Mouse (Mus musculus) heart, embryonic 10.5 days (tissue): ENCODE data around the gene Smarcd2. TPM values are rescaled to one million over a fixed set of nuclear protein-coding genes. Genes with fewer than 3 reads are reported as not detected.
"Not testable (repeated sequence)": the region's sequence is repeated elsewhere in the genome, so short reads cannot be mapped to it uniquely, and the experiment has no call there.

Experiments used
- DNase-seq: peaks from one replicate; pipeline ENCODE4 v3.0.0-alpha.2; 2017; ENCODE audit warnings: low spot score
- H3K27ac ChIP-seq: fragments of 300-500 bp; sonication (generic); 2 replicates; pipeline ENCODE4 v1.5.1; 2016; ENCODE audit warnings: mild to moderate bottlenecking
- H3K27me3 ChIP-seq: fragments of 300-500 bp; sonication (generic); 2 replicates; pipeline ENCODE4 v1.6.1; 2016; ENCODE audit warnings: mild to moderate bottlenecking; ENCODE audit not compliant: poor library complexity, insufficient read depth, severe bottlenecking
- H3K36me3 ChIP-seq: fragments of 300-500 bp; sonication (generic); 2 replicates; pipeline ENCODE4 v1.6.1; 2016; ENCODE audit warnings: mild to moderate bottlenecking, moderate library complexity
- H3K4me1 ChIP-seq: fragments of 300-500 bp; sonication (generic); 2 replicates; pipeline ENCODE4 v1.6.1; 2016; ENCODE audit warnings: mild to moderate bottlenecking
- H3K4me3 ChIP-seq: fragments of 300-500 bp; sonication (generic); 2 replicates; pipeline ENCODE4 v1.5.1; 2016; ENCODE audit warnings: mild to moderate bottlenecking, moderate library complexity
- H3K9me3 ChIP-seq: fragments of 300-500 bp; sonication (generic); 2 replicates; pipeline ENCODE4 v1.6.1; 2016; ENCODE audit warnings: mild to moderate bottlenecking, moderate library complexity
- WGBS: fragments of 180-500 bp; shearing (Covaris S2); methylation state at CpG from one replicate; pipeline ENCODE4 v1.1.7; 2016; 5-methylcytosine and 5-hydroxymethylcytosine counted together
- polyA plus RNA-seq: library from polyadenylated mRNA; unstranded; fragments of >200 nt; fragmentation: Nextera tagmentation; extraction: Ambion mirVana; gene quantifications from 2 replicates; pipeline ENCODE4 v1.2.1, GENCODE M21; 2016

Smarcd2 gene
- polyA plus RNA-seq, 1 experiment from 2014 or later = 36.2 TPM

DNA sequence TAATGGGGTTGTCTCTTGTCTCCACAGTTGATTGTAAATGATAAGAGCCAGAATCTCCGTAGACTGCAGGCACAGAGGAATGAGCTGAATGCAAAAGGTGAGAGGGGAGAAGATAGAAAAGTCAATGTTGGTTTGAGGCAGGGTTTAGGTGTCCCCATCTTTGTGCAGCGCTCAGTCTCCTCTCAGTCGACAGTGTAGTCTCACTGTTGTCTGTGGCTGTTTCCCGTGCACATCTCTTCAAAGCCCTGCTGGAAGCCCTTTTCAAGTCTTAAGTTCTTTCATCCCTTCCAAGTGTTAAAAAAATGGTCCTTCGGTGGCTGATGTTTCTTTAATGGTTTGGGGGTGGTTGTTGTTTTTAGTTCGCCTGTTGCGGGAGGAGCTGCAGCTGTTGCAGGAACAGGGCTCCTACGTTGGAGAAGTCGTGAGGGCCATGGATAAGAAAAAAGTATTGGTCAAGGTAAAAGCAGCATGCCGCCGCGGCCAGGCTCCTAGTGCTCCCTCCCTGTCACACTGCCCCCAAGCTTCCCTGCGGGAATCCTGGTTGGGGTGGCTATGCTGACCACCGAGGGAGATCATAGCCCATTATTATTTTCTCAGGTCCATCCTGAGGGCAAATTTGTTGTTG is 11.8 kb downstream of the Smarcd2 start:
- H3K36me3 ChIP-seq = peaks cover 83% of the 10 kb centered on the region
- peaks cover 10% of the 10 kb centered on the region; the same call in 1 of the 2 replicates for H3K4me1 ChIP-seq
- H3K27ac ChIP-seq = no peak overlapping the region
- H3K27me3 ChIP-seq = no peaks in the 10 kb centered on the region
- no peak overlapping the region for H3K4me3 ChIP-seq
- no peaks in the 10 kb centered on the region for H3K9me3 ChIP-seq
- DNase-seq = no peak
- WGBS = 75% methylated on average over 14 of the region's 14 CpGs

DNA sequence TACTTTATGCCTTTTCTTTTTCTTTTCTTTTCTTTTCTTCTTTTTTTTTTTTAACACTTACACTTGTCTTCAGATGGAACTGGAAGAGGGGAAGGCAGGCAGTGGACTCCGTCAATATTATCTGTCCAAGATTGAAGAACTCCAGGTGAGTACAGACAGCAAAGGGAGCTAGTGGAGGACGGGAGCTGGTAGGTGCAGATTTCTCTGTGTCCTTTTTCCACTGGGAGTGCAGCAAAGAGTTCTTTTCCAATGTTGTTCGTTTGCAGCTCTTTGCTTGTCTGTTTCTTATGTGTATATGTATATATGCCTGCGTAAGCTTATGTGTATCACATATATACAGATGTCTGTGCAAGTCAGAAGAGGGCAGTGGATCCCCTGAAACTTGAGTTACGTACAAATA is 16.0 kb downstream of the Smarcd2 start:
- DNase-seq = no peak
- WGBS = 59% methylated on average over 5 of the region's 5 CpGs
- peaks cover 68% of the 10 kb centered on the region for H3K36me3 ChIP-seq
- H3K4me1 ChIP-seq = peaks cover 19% of the 10 kb centered on the region
- H3K9me3 ChIP-seq = no peaks in the 10 kb centered on the region
- peak overlapping the region; percentile 95 for H3K27ac ChIP-seq
- peak overlapping the region; percentile 83 for H3K4me3 ChIP-seq
- H3K27me3 ChIP-seq = no peaks in the 10 kb centered on the region

DNA sequence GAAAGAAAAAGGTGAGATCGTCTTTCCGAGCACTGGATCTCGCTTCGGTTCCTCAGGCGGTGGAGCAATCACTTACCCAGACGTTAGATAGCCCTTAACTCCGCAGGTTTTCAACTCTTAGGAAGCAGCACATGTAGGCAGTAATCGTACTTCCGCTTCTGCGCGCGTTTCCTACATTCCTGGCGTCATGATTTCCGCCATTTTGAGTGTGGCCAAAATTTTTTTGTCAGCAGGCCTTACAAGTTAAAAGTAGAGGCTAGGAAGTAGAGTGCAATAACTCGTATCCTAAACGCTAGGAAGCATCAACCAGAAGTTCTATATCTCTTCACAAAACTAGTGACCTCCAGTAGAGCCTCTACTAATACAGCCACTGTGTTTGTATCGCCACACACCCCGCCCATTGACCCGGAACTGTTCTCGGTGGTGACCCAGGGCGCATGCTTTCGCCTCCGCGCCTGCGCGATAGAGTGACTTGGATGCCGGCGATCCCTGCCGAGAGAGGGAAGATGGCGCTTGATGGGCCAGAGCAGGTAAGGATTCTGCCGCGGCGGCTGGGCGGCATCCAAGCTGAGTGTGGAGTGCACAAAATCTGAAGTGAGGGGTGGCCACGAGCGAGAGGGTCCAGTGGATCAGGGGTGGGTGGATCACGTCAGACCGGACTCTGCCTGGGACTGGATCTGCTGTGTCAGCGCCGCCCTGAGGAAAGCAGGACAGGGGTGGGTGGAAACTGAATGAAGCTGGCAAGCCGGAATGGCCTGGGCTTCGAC is 16.9 kb downstream of the Smarcd2 start, which contains the start of the genes Ftsj3 and Psmc5:
Ftsj3 (minus strand) TSS at position 395 of the 767 bp plus-strand sequence.
Psmc5 (plus strand) TSS at position 470 of the 767 bp plus-strand sequence.
- peak; percentile 98 for DNase-seq
- Histone ChIP-seq H3K27me3 (no peaks in the 10 kb centered on the region), H3K27ac (peak within 1 kb of the TSS; percentile 95), H3K9me3 (no peaks in the 10 kb centered on the region), H3K4me3 (peak within 1 kb of the TSS; percentile 83), H3K36me3 (peaks cover 68% of the 10 kb centered on the region), H3K4me1 (peaks cover 19% of the 10 kb centered on the region)
- WGBS = under 1% methylated on average over 42 of the region's 42 CpGs

DNA sequence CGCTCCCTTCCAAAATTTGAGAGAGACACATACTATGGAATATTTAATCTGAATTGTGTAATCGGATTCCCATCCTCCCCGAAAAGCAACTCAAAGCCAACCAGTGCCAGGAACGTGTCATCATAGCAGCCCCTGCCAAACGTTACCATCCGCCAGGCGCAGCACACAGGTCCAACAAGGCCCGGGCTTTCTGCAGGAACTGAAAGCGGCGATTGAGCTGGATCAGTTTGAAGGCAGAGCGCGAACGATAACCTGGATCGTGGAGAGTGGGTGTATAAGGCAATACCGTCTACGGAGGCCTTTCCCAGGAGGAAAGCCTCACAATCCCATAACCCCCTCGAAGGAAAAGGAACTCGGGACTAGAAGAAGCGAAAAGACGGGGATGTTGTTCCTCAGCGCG is 17.6 kb downstream of the Smarcd2 start:
- WGBS = 4% methylated on average over 22 of the region's 22 CpGs
- Histone ChIP-seq H3K4me3 (peak overlapping the region; percentile 83), H3K36me3 (peaks cover 70% of the 10 kb centered on the region), H3K27ac (peak overlapping the region; percentile 95), H3K9me3 (no peaks in the 10 kb centered on the region), H3K4me1 (peaks cover 19% of the 10 kb centered on the region), H3K27me3 (no peaks in the 10 kb centered on the region)
- DNase-seq = peak; percentile 77

DNA sequence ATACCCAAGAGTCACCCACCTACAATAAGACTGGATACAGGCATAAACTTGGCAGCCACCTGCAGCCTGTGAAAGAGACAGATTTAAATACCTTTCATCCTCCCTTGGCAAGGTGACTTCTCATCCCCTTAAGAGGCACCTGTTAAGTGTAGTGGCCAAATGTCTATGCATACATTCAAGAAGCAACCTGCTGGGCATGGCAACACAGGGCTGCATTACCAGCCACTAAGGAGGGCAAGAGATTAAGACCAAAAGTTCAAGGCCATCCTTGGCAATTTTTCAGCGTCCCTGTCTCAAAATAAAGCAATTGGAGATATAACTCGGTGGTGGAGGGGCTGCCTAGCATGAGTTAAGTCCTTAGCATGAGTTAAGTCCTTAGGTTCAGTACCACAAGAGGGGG is 18.0 kb downstream of the Smarcd2 start:
- no peaks in the 10 kb centered on the region for H3K27me3 ChIP-seq
- H3K36me3 ChIP-seq = peaks cover 73% of the 10 kb centered on the region
- peak overlapping the region; percentile 95 for H3K27ac ChIP-seq
- peak overlapping the region; percentile 83 for H3K4me3 ChIP-seq
- H3K4me1 ChIP-seq = peaks cover 19% of the 10 kb centered on the region
- WGBS = 14% methylated on average over 2 of the region's 2 CpGs
- H3K9me3 ChIP-seq = no peaks in the 10 kb centered on the region
- no peak for DNase-seq

DNA sequence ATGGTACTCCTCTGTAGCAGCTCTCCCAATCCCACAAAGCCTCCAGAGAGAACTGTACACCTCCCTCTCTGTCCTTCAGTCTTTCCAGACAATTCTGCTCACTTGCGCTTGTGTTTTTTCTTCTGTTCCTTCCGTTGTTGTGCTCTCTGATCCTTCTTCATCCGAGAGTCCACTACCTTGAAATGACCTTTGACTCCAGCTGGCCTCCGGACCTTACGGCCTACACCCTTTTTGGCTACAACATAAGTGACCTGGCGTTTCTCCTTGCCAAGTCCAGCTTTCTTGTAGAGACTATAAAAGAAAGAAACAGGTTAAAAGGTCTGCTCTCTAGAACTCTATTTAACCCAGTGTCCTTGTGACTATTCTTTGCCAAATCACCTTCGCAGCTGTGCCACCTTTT is 23.4 kb downstream of the Smarcd2 start:
- WGBS = 87% methylated on average over 7 of the region's 7 CpGs
- no peak for DNase-seq
- H3K9me3 ChIP-seq = peaks cover 6% of the 10 kb centered on the region; the same call in 1 of the 2 replicates

DNA sequence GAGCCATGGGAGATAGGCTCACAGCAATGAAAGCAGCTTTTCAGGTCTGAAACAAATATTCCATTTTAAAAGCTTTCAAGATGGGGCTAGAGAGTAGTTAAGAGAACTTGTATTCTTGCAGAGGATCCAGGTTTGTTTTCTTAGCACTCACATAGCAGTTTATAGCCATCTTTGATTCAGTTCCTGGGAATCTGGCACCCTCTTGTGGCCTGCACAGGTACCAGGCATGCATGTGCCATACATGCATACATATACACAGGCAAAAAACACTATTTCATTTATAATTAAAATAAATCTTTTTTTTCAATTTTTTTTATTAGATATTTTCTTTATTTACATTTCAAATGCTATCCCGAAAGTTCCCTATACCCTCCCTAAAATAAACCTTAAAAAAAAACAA is 25.9 kb downstream of the Smarcd2 start:
- no peak overlapping the region for H3K4me3 ChIP-seq
- 93% methylated on average over 1 of the region's 1 CpGs for WGBS
- DNase-seq = no peak
- H3K4me1 ChIP-seq = no peaks in the 10 kb centered on the region
- H3K27me3 ChIP-seq = no peaks in the 10 kb centered on the region
- peaks cover 6% of the 10 kb centered on the region; the same call in 1 of the 2 replicates for H3K9me3 ChIP-seq
- H3K27ac ChIP-seq = no peak overlapping the region
- peaks cover 100% of the 10 kb centered on the region for H3K36me3 ChIP-seq

More for the DNA sequence above, 23.4 kb downstream of the Smarcd2 start:
- H3K4me3 ChIP-seq = no peak overlapping the region
- H3K36me3 ChIP-seq = peaks cover 100% of the 10 kb centered on the region
- no peaks in the 10 kb centered on the region for H3K27me3 ChIP-seq
- no peak overlapping the region for H3K27ac ChIP-seq
- H3K4me1 ChIP-seq = 0 out of 2 replicates have a peak, but pooled peaks cover under 1% of the 10 kb centered on the region

DNA sequence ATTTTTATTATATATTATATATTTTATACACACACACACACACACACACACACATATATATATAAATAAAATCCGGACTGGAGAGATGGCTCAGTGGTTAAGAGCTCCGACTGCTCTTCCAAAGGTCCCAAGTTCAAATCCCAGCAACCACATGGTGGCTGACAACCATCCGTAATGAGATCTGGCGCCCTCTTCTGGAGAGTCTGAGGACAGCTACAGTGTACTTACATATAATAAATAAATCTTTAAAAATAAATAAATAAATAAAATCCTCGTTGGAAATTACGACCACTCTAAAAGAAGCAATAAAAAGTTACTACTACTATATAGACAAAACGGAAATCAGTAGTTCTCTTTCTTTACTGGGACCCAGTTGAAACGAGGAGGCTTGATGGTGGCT is 38.8 kb downstream of the Smarcd2 start:
- H3K27ac ChIP-seq, H3K4me1 ChIP-seq, H3K27me3 ChIP-seq, H3K9me3 ChIP-seq, H3K4me3 ChIP-seq, DNase-seq: not testable (repeated sequence)
- WGBS = 84% methylated on average over 8 of the region's 8 CpGs
- peaks cover 95% of the 10 kb centered on the region for H3K36me3 ChIP-seq

DNA sequence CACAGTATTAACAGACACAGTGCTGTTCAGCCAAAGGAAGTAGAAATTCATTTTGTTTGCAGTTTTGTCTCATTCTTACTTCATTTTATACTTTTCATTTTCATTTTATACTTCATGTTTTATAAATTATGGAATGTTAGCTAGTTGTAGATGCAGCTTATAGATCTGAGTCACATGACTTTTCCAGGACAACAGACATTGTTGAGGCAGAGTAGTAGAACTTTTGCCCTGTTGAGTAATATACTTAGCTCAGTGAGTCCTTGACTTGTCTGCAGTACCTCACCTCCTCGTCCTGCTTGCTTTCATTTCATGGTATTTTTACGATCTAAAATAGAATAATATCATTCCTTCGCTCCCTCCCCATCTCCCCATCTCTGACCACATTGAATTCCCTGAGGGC is 52.2 kb downstream of the Smarcd2 start:
- no peaks in the 10 kb centered on the region for H3K27me3 ChIP-seq
- DNase-seq = no peak
- H3K9me3 ChIP-seq = no peaks in the 10 kb centered on the region
- H3K4me1 ChIP-seq = peaks cover 10% of the 10 kb centered on the region
- H3K27ac ChIP-seq = no peak overlapping the region
- H3K36me3 ChIP-seq = peaks cover 19% of the 10 kb centered on the region
- H3K4me3 ChIP-seq = no peak overlapping the region
- 90% methylated on average over 3 of the region's 3 CpGs for WGBS

DNA sequence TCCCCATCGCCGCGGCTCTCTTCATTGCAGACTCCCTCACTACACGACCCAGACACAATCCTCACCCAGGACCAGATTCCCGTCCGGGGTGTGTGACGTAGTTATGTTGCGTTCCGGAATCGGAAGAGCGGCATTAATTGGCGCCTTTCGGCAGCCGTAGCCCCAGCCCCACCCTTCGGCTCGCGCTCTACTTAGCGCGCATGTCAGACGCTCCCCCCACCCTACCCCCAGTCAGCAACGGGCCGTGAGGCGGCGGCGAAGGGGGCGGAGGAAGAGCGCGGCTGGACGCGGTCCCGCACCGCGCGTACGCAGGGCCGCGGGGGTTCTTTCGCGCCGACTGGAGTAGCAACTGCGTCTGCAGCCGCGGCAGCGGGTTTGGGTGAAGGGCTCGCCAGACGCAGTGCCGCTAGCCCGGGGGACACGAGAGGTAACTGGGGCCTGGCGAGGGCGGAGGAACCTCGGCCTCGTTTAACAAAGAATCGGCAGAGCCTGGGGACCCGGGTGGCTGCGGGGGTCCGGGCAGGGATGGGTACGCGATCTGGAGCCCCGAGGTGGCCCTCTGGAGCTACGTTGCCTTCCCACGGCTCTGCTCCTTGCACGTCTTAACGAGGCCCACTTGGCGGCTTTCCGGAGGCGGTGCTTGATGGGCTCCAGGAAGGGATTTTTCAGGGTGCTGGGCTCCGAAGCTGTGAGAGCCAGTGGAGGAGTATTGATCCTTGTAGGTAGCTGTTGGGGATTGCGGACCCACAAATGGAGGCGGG is 55.9 kb downstream of the Smarcd2 start, which contains the start of gene Ddx42:
Ddx42 (plus strand) TSS at position 197 of the 761 bp plus-strand sequence.
- peaks cover 21% of the 10 kb centered on the region for H3K4me1 ChIP-seq
- H3K36me3 ChIP-seq = peaks cover 13% of the 10 kb centered on the region
- H3K27me3 ChIP-seq = no peaks in the 10 kb centered on the region
- H3K4me3 ChIP-seq = peak within 1 kb of the TSS; percentile 93
- under 1% methylated on average over 70 of the region's 70 CpGs for WGBS
- H3K9me3 ChIP-seq = no peaks in the 10 kb centered on the region
- H3K27ac ChIP-seq = peak within 1 kb of the TSS; percentile 97
- peak; percentile 96 for DNase-seq

DNA sequence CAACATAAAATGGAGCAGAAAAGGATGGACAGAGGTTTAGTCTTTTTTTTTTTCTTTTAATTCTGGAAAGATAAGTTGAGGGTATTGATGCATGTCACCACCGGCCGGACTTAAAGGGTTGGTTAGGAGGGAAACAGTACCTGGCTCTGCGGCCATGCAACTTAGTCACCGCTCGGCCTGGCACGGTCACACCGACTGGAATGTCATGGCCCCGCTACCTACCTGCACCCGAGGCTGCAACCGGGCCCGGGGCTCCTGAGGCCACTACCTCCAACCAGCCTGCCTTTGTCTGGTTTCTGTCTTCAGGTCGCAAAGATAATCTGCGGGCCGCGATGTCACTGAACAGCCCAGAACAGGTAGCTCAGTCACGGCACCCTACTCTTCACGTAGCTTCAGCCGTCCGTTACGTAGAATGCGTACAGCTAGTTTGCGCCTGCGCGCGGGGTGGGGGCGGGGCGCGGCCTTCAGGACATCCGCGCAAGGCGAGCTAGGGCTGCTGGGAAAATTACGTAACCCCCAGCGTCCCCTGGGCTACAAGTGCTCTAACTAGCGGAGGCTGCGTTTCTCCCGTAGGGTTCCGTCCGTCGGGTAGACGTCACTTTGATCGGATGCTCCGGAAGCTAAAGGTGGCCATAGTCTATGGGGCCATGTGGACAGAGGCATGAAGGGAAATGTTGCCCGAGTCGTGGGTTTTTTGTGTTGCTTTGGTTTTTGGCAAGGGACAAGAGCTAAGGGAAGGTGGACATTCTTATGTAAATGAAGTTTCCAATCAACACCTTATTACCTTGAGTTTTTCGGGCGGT is 56.6 kb downstream of the Smarcd2 start, which contains the start of gene Ccdc47:
Ccdc47 (minus strand) TSS at position 418 of the 803 bp plus-strand sequence.
- no peaks in the 10 kb centered on the region for H3K27me3 ChIP-seq
- peaks cover 21% of the 10 kb centered on the region for H3K36me3 ChIP-seq
- H3K4me3 ChIP-seq = peak within 1 kb of the TSS; percentile 93
- H3K27ac ChIP-seq = peak within 1 kb of the TSS; percentile 97
- under 1% methylated on average over 46 of the region's 46 CpGs for WGBS
- peak; percentile 99 for DNase-seq
- no peaks in the 10 kb centered on the region for H3K9me3 ChIP-seq
- peaks cover 21% of the 10 kb centered on the region for H3K4me1 ChIP-seq

DNA sequence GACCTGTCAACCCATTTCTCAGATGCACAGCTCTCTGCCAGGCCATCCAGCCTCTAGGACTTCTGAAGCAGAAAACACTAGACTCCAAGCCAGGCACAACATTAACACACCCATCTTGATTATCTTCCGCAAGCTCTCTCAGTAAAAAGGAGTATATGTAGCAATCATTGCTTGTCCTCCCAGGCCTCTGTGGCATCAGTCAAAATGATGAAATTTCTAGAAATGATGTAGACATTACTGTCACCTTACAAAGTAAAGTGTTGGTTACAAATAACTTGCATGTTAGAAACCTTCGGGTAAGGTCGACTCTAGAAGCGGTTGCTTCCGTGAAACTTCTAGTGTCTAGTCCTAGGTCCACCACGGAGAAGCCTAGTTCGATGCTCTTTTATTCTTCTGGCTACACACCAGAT is 57.3 kb downstream of the Smarcd2 start:
- H3K27me3 ChIP-seq = no peaks in the 10 kb centered on the region
- H3K36me3 ChIP-seq = peaks cover 26% of the 10 kb centered on the region
- H3K4me3 ChIP-seq = peak overlapping the region; percentile 93
- peak overlapping the region; percentile 97 for H3K27ac ChIP-seq
- WGBS = 26% methylated on average over 7 of the region's 7 CpGs
- DNase-seq = no peak
- no peaks in the 10 kb centered on the region for H3K9me3 ChIP-seq
- H3K4me1 ChIP-seq = peaks cover 21% of the 10 kb centered on the region
